Mouse (Mus musculus) G1E (cell line): Measurements from ENCODE around the gene Slc18a2. TPM values are rescaled to one million over a fixed set of nuclear protein-coding genes. Genes with fewer than 3 reads are reported as not detected.

ENCODE experiments used
- ATAC-seq: 2 replicates; pipeline ENCODE4 v1.8.0; 2016; ENCODE audit warnings: mild to moderate bottlenecking; ENCODE audit not compliant: insufficient number of reproducible peaks, poor library complexity, low FRiP score, severe bottlenecking; ENCODE audit errors: extremely low read depth
- DNase-seq: peaks from one replicate; pipeline ENCODE4 v3.0.0; 2012; ENCODE audit warnings: low spot score
- H3K27me3 ChIP-seq: 2 replicates; pipeline ENCODE4 v1.6.1; 2012; ENCODE audit warnings: mild to moderate bottlenecking, low read length, inconsistent platforms; ENCODE audit not compliant: insufficient read depth
- H3K36me3 ChIP-seq: replicated peaks from 2 replicates; pipeline ENCODE3; 2012; ENCODE audit warnings: mild to moderate bottlenecking, inconsistent platforms
- H3K4me1 ChIP-seq: 2 replicates; pipeline ENCODE4 v1.6.1; 2012; ENCODE audit warnings: low read depth, low read length, inconsistent platforms, mixed read lengths; ENCODE audit not compliant: insufficient read depth
- H3K4me3 ChIP-seq: 2 replicates; pipeline ENCODE4 v1.5.1; 2012; ENCODE audit warnings: low read depth, mild to moderate bottlenecking, inconsistent platforms, low read length, moderate library complexity, mixed read lengths
- H3K9me3 ChIP-seq: replicated peaks from 2 replicates; pipeline ENCODE4 v1.6.1; 2012; ENCODE audit warnings: inconsistent platforms
- CTCF ChIP-seq: IDR thresholded peaks from 2 replicates; pipeline ENCODE4 v1.5.1; 2012; ENCODE audit warnings: low read depth, low read length, inconsistent platforms, mixed read lengths
- GATA1 ChIP-seq: IDR thresholded peaks from 2 replicates; pipeline ENCODE4 v1.6.1; 2012; ENCODE audit warnings: borderline replicate concordance, low read length, inconsistent platforms, mixed read lengths
- GATA2 ChIP-seq: IDR thresholded peaks from 2 replicates; pipeline ENCODE4 v1.6.1; 2012; ENCODE audit warnings: low read depth, low read length, inconsistent platforms, borderline replicate concordance
- POLR2AphosphoS5 ChIP-seq: IDR thresholded peaks from 2 replicates; pipeline ENCODE4 v1.6.1; 2012; ENCODE audit warnings: low read depth, low read length, inconsistent platforms; ENCODE audit not compliant: insufficient replicate concordance
- TAL1 ChIP-seq: conservative IDR thresholded peaks from 2 replicates; pipeline ENCODE4 v1.6.1; 2012; ENCODE audit warnings: low read depth, low read length, inconsistent platforms, mixed read lengths
- polyA plus RNA-seq: library from polyadenylated mRNA; stranded (reverse); fragments of >175 nt; gene quantifications from 2 replicates; pipeline ENCODE4 v1.2.3, GENCODE M21; 2012
- total RNA-seq, 2 experiments: library from RNA; stranded (forward) in 1 of 2; stranded (reverse) in 1 of 2; fragments of 200-1000 nt in 1 of 2; fragments of >200 nt in 1 of 2; fragmentation: Nextera tagmentation in 1 of 2; gene quantifications; 2 replicates each; pipeline ENCODE4 v1.2.3; 2014 to 2017

Slc18a2 gene
- total and polyA plus RNA-seq, 3 experiments: 0.04 to 0.44 (median 0.30) TPM

DNA sequence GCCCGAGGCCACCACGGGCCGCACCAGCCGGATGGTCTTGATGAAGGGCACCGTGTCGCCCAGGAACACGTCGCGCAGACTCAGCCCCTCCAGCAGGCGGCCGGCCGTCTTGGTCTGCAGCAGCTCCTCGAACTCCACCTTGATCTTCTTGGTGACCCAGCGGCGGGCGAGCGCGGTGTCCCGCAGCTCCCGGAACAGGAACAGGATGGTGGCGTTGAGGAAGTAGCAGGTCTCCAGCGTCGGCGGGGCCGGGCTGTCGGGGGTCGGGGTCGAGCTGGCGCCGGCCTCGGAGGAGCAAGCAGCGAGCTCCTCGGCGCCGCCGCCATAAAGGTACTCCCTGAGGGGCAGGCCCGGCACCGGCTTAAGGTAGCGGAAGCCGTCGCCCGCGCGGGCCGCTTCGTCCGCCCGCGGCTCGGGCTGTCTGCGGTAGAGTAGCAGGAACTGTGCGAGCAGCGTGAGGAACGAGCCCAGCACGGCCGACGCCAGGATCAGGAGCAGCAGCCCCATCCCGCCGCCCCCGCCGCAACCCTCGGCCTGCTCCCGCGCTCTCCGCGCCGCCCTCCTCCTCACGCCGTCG, 84.5 kb downstream of the Slc18a2 start:
- Histone ChIP-seq H3K27me3 (no peaks in the 10 kb centered on the region), H3K9me3 (no peaks in the 10 kb centered on the region), H3K4me3 (peak overlapping the region; percentile 98), H3K4me1 (peaks cover 51% of the 10 kb centered on the region), H3K36me3 (peaks cover 12% of the 10 kb centered on the region)
- no peak; the same call in 1 of the 2 replicates for ATAC-seq
- peak; percentile 57 for DNase-seq
- TF ChIP-seq GATA2 (no peak), TAL1 (no peak), GATA1 (no peak), POLR2AphosphoS5 (no peak), CTCF (no peak)

Other genes starting within 250 kb of the Slc18a2 start
- not detected in 2 replicates for gene Shtn1, start 184.8 kb upstream of the Slc18a2 start, total RNA-seq (2014; fragmentation: Nextera tagmentation)
- 0.27 TPM in 1 of 2 replicates, not detected in the other for gene Shtn1, start 184.8 kb upstream of the Slc18a2 start, total RNA-seq (2017)
- not detected in 2 replicates for gene Shtn1, start 184.8 kb upstream of the Slc18a2 start, polyA plus RNA-seq
- gene Vax1, start 90.8 kb upstream of the Slc18a2 start, total RNA-seq (2014; fragmentation: Nextera tagmentation): not detected in 2 replicates
- gene Vax1, start 90.8 kb upstream of the Slc18a2 start, total RNA-seq (2017): not detected in 2 replicates
- gene Vax1, start 90.8 kb upstream of the Slc18a2 start, polyA plus RNA-seq: not detected in 2 replicates
- gene Kcnk18, start 41.7 kb upstream of the Slc18a2 start, total RNA-seq (2014; fragmentation: Nextera tagmentation): not detected in 2 replicates
- 0.05 TPM in 1 of 2 replicates, not detected in the other for gene Kcnk18, start 41.7 kb upstream of the Slc18a2 start, total RNA-seq (2017)
- not detected in 2 replicates for gene Kcnk18, start 41.7 kb upstream of the Slc18a2 start, polyA plus RNA-seq
- gene Rps12-ps3, start 61.4 kb downstream of the Slc18a2 start, total RNA-seq (2014; fragmentation: Nextera tagmentation): 62.6 and 81.3 TPM in 2 replicates
- gene Rps12-ps3, start 61.4 kb downstream of the Slc18a2 start, total RNA-seq (2017): 402 and 406 TPM in 2 replicates
- gene Rps12-ps3, start 61.4 kb downstream of the Slc18a2 start, polyA plus RNA-seq: 33.9 and 53.3 TPM in 2 replicates
- gene Pdzd8, start 84.9 kb downstream of the Slc18a2 start, total RNA-seq (2014; fragmentation: Nextera tagmentation): 81.6 and 85.5 TPM in 2 replicates
- gene Pdzd8, start 84.9 kb downstream of the Slc18a2 start, total RNA-seq (2017): 35.1 and 40.0 TPM in 2 replicates
- gene Pdzd8, start 84.9 kb downstream of the Slc18a2 start, polyA plus RNA-seq: 15.1 and 17.4 TPM in 2 replicates
- gene Emx2, start 197.5 kb downstream of the Slc18a2 start, total RNA-seq (2014; fragmentation: Nextera tagmentation): 4.7 TPM in 1 of 2 replicates, not detected in the other
- gene Emx2, start 197.5 kb downstream of the Slc18a2 start, total RNA-seq (2017): 0.23 TPM in 1 of 2 replicates, not detected in the other
- gene Emx2, start 197.5 kb downstream of the Slc18a2 start, polyA plus RNA-seq: not detected in 2 replicates